Mouse (Mus musculus): ENCODE results near the gene Ly6g6c. TPM values are rescaled to one million over a fixed set of nuclear protein-coding genes. Genes with fewer than 3 reads are reported as not detected.
"Not testable (repeated sequence)": the region's sequence is repeated elsewhere in the genome, so short reads cannot be mapped to it uniquely, and the experiment has no call there.

Gene Ly6g6c
- polyA plus RNA-seq, 1 experiment from 2014 or later, result 0.24 TPM

GRCm38 (mm10) chr17:35028315-35028714 is 36.9 kb upstream of the Ly6g6c start:
- H3K4me3 ChIP-seq (ENCODE audit: low read depth, low read length), result no peak overlapping the region
- no peak for ATAC-seq (ENCODE audit: low read depth)
- WGBS (ENCODE audit: insufficient replicate concordance), result 63% methylated on average over 2 of the region's 2 CpGs
- H3K27me3 ChIP-seq (ENCODE audit: control insufficient read depth, insufficient read depth, low read depth, low read length), result no peaks in the 10 kb centered on the region
- H3K4me1 ChIP-seq (ENCODE audit: control insufficient read depth, low read depth, low read length), result peaks cover 24% of the 10 kb centered on the region
- H3K27ac ChIP-seq (ENCODE audit: low read length), result no peak overlapping the region
- no peaks in the 10 kb centered on the region for H3K9me3 ChIP-seq (replicated peaks; ENCODE audit: control insufficient read depth, low read length)
- no peaks in the 10 kb centered on the region for H3K36me3 ChIP-seq (ENCODE audit: control insufficient read depth, insufficient read depth)
- no peak overlapping the region for H3K4me2 ChIP-seq (ENCODE audit: low read depth, low read length)
- H3K9ac ChIP-seq (ENCODE audit: low read depth, low read length), result no peak overlapping the region

- 31% methylated on average over 19 of the region's 19 CpGs for WGBS (ENCODE audit: insufficient replicate concordance)
- no peak overlapping the region for H3K9ac ChIP-seq (ENCODE audit: low read depth, low read length)
- H3K4me1 ChIP-seq (ENCODE audit: control insufficient read depth, low read depth, low read length), result peaks cover 15% of the 10 kb centered on the region
These were observed 35.3 kb upstream of the Ly6g6c start for GRCm38 (mm10) chr17:35029691-35030532.

GRCm38 (mm10) chr17:35031272-35031671 is 33.9 kb upstream of the Ly6g6c start:
- 85% methylated on average over 11 of the region's 11 CpGs for WGBS (ENCODE audit: insufficient replicate concordance)

More at GRCm38 (mm10) chr17:35029691-35030532, 35.3 kb upstream of the Ly6g6c start:
- no peak overlapping the region for H3K4me3 ChIP-seq (ENCODE audit: low read depth, low read length)
- H3K9me3 ChIP-seq (replicated peaks; ENCODE audit: control insufficient read depth, low read length), result no peaks in the 10 kb centered on the region
- H3K27ac ChIP-seq (ENCODE audit: low read length), result no peak overlapping the region
- ATAC-seq (ENCODE audit: low read depth), result no peak
- no peaks in the 10 kb centered on the region for H3K27me3 ChIP-seq (ENCODE audit: control insufficient read depth, insufficient read depth, low read depth, low read length)
- no peak overlapping the region for H3K4me2 ChIP-seq (ENCODE audit: low read depth, low read length)
- no peaks in the 10 kb centered on the region for H3K36me3 ChIP-seq (ENCODE audit: control insufficient read depth, insufficient read depth)

GRCm38 (mm10) chr17:35031880-35032279 is 33.3 kb upstream of the Ly6g6c start:
- peaks cover 15% of the 10 kb centered on the region for H3K4me1 ChIP-seq (ENCODE audit: control insufficient read depth, low read depth, low read length)
- ATAC-seq (ENCODE audit: low read depth), result 0 out of 2 replicates have a peak, but pooled peaks have one; percentile 44
- H3K4me3 ChIP-seq (ENCODE audit: low read depth, low read length), result no peak overlapping the region
- H3K4me2 ChIP-seq (ENCODE audit: low read depth, low read length), result no peak overlapping the region
- no peaks in the 10 kb centered on the region for H3K9me3 ChIP-seq (replicated peaks; ENCODE audit: control insufficient read depth, low read length)
- no peaks in the 10 kb centered on the region for H3K36me3 ChIP-seq (ENCODE audit: control insufficient read depth, insufficient read depth)
- H3K27ac ChIP-seq (ENCODE audit: low read length), result no peak overlapping the region
- no peak overlapping the region for H3K9ac ChIP-seq (ENCODE audit: low read depth, low read length)
- H3K27me3 ChIP-seq (ENCODE audit: control insufficient read depth, insufficient read depth, low read depth, low read length), result no peaks in the 10 kb centered on the region
- 67% methylated on average over 7 of the region's 7 CpGs for WGBS (ENCODE audit: insufficient replicate concordance)

More at GRCm38 (mm10) chr17:35031272-35031671, 33.9 kb upstream of the Ly6g6c start:
- H3K9me3 ChIP-seq (replicated peaks; ENCODE audit: control insufficient read depth, low read length), result no peaks in the 10 kb centered on the region
- no peak for ATAC-seq (ENCODE audit: low read depth)
- no peaks in the 10 kb centered on the region for H3K36me3 ChIP-seq (ENCODE audit: control insufficient read depth, insufficient read depth)
- H3K27me3 ChIP-seq (ENCODE audit: control insufficient read depth, insufficient read depth, low read depth, low read length), result no peaks in the 10 kb centered on the region
- H3K27ac ChIP-seq (ENCODE audit: low read length), result no peak overlapping the region
- no peak overlapping the region for H3K4me3 ChIP-seq (ENCODE audit: low read depth, low read length)
- H3K9ac ChIP-seq (ENCODE audit: low read depth, low read length), result no peak overlapping the region
- H3K4me1 ChIP-seq (ENCODE audit: control insufficient read depth, low read depth, low read length), result peaks cover 15% of the 10 kb centered on the region
- no peak overlapping the region for H3K4me2 ChIP-seq (ENCODE audit: low read depth, low read length)

- WGBS (ENCODE audit: insufficient replicate concordance), result 66% methylated on average over 8 of the region's 8 CpGs
- Histone ChIP-seq H3K4me1 (ENCODE audit: control insufficient read depth, low read depth, low read length) (peaks cover 12% of the 10 kb centered on the region), H3K4me2 (ENCODE audit: low read depth, low read length) (no peak overlapping the region), H3K4me3 (ENCODE audit: low read depth, low read length) (no peak overlapping the region), H3K36me3 (ENCODE audit: control insufficient read depth, insufficient read depth) (no peaks in the 10 kb centered on the region), H3K9ac (ENCODE audit: low read depth, low read length) (no peak overlapping the region), H3K9me3 (replicated peaks; ENCODE audit: control insufficient read depth, low read length) (no peaks in the 10 kb centered on the region), H3K27me3 (ENCODE audit: control insufficient read depth, insufficient read depth, low read depth, low read length) (no peaks in the 10 kb centered on the region), H3K27ac (ENCODE audit: low read length) (no peak overlapping the region)
- ATAC-seq (ENCODE audit: low read depth), result no peak
These were observed 32.8 kb upstream of the Ly6g6c start for GRCm38 (mm10) chr17:35032323-35032870.

GRCm38 (mm10) chr17:35033703-35034102 is 31.5 kb upstream of the Ly6g6c start:
- ATAC-seq (ENCODE audit: low read depth); H3K27me3 ChIP-seq (ENCODE audit: control insufficient read depth, insufficient read depth, low read depth, low read length); H3K4me1 ChIP-seq (ENCODE audit: control insufficient read depth, low read depth, low read length); H3K4me2 ChIP-seq (ENCODE audit: low read depth, low read length); H3K36me3 ChIP-seq (ENCODE audit: control insufficient read depth, insufficient read depth); H3K4me3 ChIP-seq (ENCODE audit: low read depth, low read length); H3K9me3 ChIP-seq (replicated peaks; ENCODE audit: control insufficient read depth, low read length); H3K9ac ChIP-seq (ENCODE audit: low read depth, low read length); H3K27ac ChIP-seq (ENCODE audit: low read length): not testable (repeated sequence)
- WGBS (ENCODE audit: insufficient replicate concordance), result 47% methylated on average over 1 of the region's 1 CpGs

- Histone ChIP-seq H3K9me3 (replicated peaks; ENCODE audit: control insufficient read depth, low read length) (no peaks in the 10 kb centered on the region), H3K27ac (ENCODE audit: low read length) (no peak overlapping the region), H3K27me3 (ENCODE audit: control insufficient read depth, insufficient read depth, low read depth, low read length) (no peaks in the 10 kb centered on the region), H3K4me2 (ENCODE audit: low read depth, low read length) (no peak overlapping the region), H3K9ac (ENCODE audit: low read depth, low read length) (no peak overlapping the region), H3K4me1 (ENCODE audit: control insufficient read depth, low read depth, low read length) (peaks cover 10% of the 10 kb centered on the region), H3K4me3 (ENCODE audit: low read depth, low read length) (no peak overlapping the region), H3K36me3 (ENCODE audit: control insufficient read depth, insufficient read depth) (no peaks in the 10 kb centered on the region)
- ATAC-seq (ENCODE audit: low read depth), result no peak
- WGBS (ENCODE audit: insufficient replicate concordance), result 59% methylated on average over 6 of the region's 6 CpGs
These were observed 30.3 kb upstream of the Ly6g6c start for GRCm38 (mm10) chr17:35034896-35035295.

- Histone ChIP-seq H3K36me3 (ENCODE audit: control insufficient read depth, insufficient read depth) (no peaks in the 10 kb centered on the region), H3K9ac (ENCODE audit: low read depth, low read length) (no peak overlapping the region), H3K4me3 (ENCODE audit: low read depth, low read length) (no peak overlapping the region), H3K9me3 (replicated peaks; ENCODE audit: control insufficient read depth, low read length) (no peaks in the 10 kb centered on the region), H3K4me2 (ENCODE audit: low read depth, low read length) (no peak overlapping the region), H3K27ac (ENCODE audit: low read length) (no peak overlapping the region), H3K27me3 (ENCODE audit: control insufficient read depth, insufficient read depth, low read depth, low read length) (no peaks in the 10 kb centered on the region), H3K4me1 (ENCODE audit: control insufficient read depth, low read depth, low read length) (peaks cover 10% of the 10 kb centered on the region)
- WGBS (ENCODE audit: insufficient replicate concordance), result 75% methylated on average over 11 of the region's 11 CpGs
- no peak for ATAC-seq (ENCODE audit: low read depth)
These were observed 25.9 kb upstream of the Ly6g6c start for GRCm38 (mm10) chr17:35039121-35039873.

Measured in liver, embryonic 16.5 days (tissue).